Mouse (Mus musculus) hindbrain, embryonic 11.5 days (tissue): ENCODE results near the gene Dusp16. TPM values are rescaled to one million over a fixed set of nuclear protein-coding genes. Genes with fewer than 3 reads are reported as not detected.

Source experiments
- ATAC-seq: fragments of 200-750 bp; cut with Nextera tagmentation; 2 replicates; pipeline ENCODE4 v1.8.0; 2017; ENCODE audit warnings: mild to moderate bottlenecking, moderate TSS enrichment, moderate library complexity; ENCODE audit not compliant: low FRiP score
- DNase-seq: peaks from one replicate; pipeline ENCODE4 v3.0.0-alpha.2; 2015; ENCODE audit warnings: low spot score
- H3K27ac ChIP-seq: fragments of 300-500 bp; sonication (generic); 2 replicates; pipeline ENCODE4 v1.5.1; 2014; ENCODE audit warnings: mild to moderate bottlenecking, low read depth, low read length
- H3K27me3 ChIP-seq: fragments of 300-500 bp; sonication (generic); 2 replicates; pipeline ENCODE4 v1.6.1; 2014; ENCODE audit warnings: mild to moderate bottlenecking, low read length, moderate library complexity, mixed read lengths; ENCODE audit not compliant: control insufficient read depth, insufficient read depth
- H3K36me3 ChIP-seq: fragments of 300-500 bp; sonication (generic); 2 replicates; pipeline ENCODE4 v1.6.1; 2014; ENCODE audit warnings: mild to moderate bottlenecking, low read length, moderate library complexity, mixed read lengths; ENCODE audit not compliant: control insufficient read depth, insufficient read depth
- H3K4me1 ChIP-seq: fragments of 300-500 bp; sonication (generic); replicated peaks from 2 replicates; pipeline ENCODE4 v1.6.1; 2014; ENCODE audit warnings: low read length, mixed read lengths; ENCODE audit not compliant: control insufficient read depth, insufficient read depth
- H3K4me2 ChIP-seq: fragments of 300-500 bp; sonication (generic); replicated peaks from 2 replicates; pipeline ENCODE4 v1.6.1; 2014; ENCODE audit warnings: mild to moderate bottlenecking, low read depth, low read length
- H3K4me3 ChIP-seq: fragments of 300-500 bp; sonication (generic); 2 replicates; pipeline ENCODE4 v1.5.1; 2014; ENCODE audit warnings: low read depth, low read length
- H3K9ac ChIP-seq: fragments of 300-500 bp; sonication (generic); 2 replicates; pipeline ENCODE4 v1.6.1; 2014; ENCODE audit warnings: low read depth, low read length
- H3K9me3 ChIP-seq: fragments of 300-500 bp; sonication (generic); 2 replicates; pipeline ENCODE4 v1.6.1; 2016; ENCODE audit warnings: low read length; ENCODE audit not compliant: control insufficient read depth
- WGBS: fragments of 180-500 bp; shearing (Covaris S2); extraction: QIAGEN DNeasy Blood & Tissue Kit; methylation state at CpG from one replicate; pipeline ENCODE4 v1.1.7; 2014; 5-methylcytosine and 5-hydroxymethylcytosine counted together
- polyA plus RNA-seq: library from polyadenylated mRNA; unstranded; fragments of >200 nt; fragmentation: Nextera tagmentation; extraction: Ambion mirVana; gene quantifications from 2 replicates; pipeline ENCODE4 v1.2.1, GENCODE M21; 2014

Gene Dusp16
- polyA plus RNA-seq, 1 experiment from 2014 or later = 13.0 TPM

DNA sequence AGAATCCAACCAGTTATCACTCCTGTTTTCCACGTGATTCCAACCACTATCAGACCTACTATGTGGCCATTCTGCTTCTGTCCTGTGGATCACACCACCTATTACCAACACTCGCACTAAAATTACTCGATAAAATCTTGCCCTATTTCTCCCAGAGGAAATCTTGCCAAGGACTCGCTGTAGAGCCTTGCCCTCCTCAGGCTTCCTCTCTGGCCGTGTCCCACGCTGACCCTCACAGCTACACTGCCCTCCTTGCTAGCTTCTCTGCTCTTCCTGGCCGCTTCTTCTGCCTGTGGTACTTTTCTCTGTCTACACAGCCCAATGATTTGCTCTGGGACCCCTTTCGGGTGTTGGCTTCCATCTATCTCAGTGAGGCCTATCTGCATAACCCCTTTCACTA is 59.6 kb downstream of the Dusp16 start:
- Histone ChIP-seq H3K4me1 (no peaks in the 10 kb centered on the region), H3K27ac (no peak overlapping the region), H3K9ac (no peak overlapping the region), H3K9me3 (no peaks in the 10 kb centered on the region), H3K4me2 (no peak overlapping the region), H3K27me3 (no peaks in the 10 kb centered on the region), H3K4me3 (no peak overlapping the region), H3K36me3 (no peaks in the 10 kb centered on the region)
- ATAC-seq (no peak), DNase-seq (no peak)
- 95% methylated on average over 8 of the region's 8 CpGs for WGBS

DNA sequence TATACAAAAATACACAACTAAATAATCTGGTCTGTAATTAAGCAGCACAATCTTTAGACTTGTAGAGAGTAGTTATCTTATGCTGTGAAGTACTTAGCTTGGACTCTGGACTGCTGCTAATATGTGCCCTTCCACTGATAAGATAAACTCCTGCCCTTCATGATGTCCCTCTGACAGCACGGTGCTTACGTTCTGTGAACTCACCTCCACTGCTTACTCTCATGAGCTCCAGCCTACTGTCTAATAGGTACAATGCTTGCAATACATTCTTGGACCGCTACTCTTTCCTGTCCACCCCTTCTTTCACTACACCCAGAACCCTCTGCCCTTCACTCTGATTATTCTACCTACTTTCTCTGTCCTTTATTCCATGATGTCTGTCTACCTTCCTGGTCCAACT is 61.4 kb downstream of the Dusp16 start:
- Histone ChIP-seq H3K4me2 (no peak overlapping the region), H3K9ac (no peak overlapping the region), H3K27me3 (no peaks in the 10 kb centered on the region), H3K27ac (no peak overlapping the region), H3K9me3 (no peaks in the 10 kb centered on the region), H3K4me3 (no peak overlapping the region), H3K4me1 (no peaks in the 10 kb centered on the region), H3K36me3 (no peaks in the 10 kb centered on the region)
- no peak for DNase-seq
- 96% methylated on average over 3 of the region's 3 CpGs for WGBS
- no peak for ATAC-seq

DNA sequence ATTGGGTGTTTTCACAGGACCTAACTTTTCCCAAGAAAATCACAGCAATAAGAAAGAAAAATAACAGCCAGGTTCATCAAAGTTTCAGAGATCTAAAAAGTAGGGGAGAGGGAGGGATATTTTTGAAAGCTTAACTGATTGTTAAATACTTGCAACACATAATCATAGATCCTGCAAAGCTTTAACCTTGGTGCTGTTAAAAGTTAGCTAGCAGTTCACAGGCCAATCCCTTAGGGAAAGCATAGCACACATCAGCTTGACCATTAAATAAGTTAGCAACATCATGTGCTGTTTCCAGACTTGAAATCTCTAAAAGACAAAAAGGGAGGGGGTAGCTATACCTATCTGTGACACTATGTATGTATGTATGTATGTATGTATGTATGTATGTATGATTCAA is 67.0 kb downstream of the Dusp16 start:
- no peak for ATAC-seq
- no peak for DNase-seq
- Histone ChIP-seq H3K9ac (no peak overlapping the region), H3K4me2 (no peak overlapping the region), H3K4me3 (no peak overlapping the region), H3K9me3 (no peaks in the 10 kb centered on the region), H3K27ac (no peak overlapping the region), H3K36me3 (0 out of 2 replicates have a peak, but pooled peaks cover 2% of the 10 kb centered on the region), H3K27me3 (no peaks in the 10 kb centered on the region), H3K4me1 (no peaks in the 10 kb centered on the region)

DNA sequence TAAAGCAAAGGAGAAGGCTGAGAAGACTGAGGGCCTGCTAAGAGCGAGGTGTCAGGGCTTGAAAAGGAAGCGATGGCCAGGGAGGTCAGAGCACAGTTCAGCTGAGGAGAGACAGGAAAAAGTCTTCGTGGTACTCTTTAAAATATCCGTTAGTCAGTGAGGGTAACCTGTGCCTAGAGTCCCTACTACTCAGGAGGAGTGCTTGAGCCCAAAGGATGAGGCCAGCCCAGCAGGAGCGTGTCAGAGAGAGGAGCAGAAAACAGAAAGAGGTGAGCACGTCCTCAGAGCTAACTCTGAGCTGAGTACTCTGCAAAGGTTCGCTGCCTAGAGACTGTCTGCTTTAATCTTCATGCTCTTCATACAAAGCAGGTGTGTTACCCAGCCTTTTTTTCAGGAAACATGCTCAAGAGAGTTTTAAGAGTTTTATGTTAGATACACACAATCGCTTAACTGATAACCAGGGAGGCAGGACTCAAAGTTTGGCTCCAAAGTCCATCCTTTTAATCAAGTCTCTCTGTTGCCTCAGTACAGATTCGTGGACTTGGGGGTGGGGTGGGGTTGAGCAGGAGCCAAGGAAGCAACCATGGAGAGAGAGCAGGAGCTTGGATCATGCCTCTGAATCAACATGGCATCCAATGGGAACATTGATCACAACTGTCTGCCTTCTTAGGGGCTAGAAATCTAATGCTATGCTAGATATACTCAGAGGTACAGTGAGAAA is 68.4 kb downstream of the Dusp16 start:
- no peak overlapping the region for H3K9ac ChIP-seq
- ATAC-seq (no peak), DNase-seq (no peak)
- 89% methylated on average over 9 of the region's 9 CpGs for WGBS
- H3K27ac ChIP-seq = no peak overlapping the region
- 0 out of 2 replicates have a peak, but pooled peaks cover 2% of the 10 kb centered on the region for H3K36me3 ChIP-seq
- no peak overlapping the region for H3K4me2 ChIP-seq
- H3K9me3 ChIP-seq = no peaks in the 10 kb centered on the region
- no peak overlapping the region for H3K4me3 ChIP-seq
- no peaks in the 10 kb centered on the region for H3K4me1 ChIP-seq
- H3K27me3 ChIP-seq = no peaks in the 10 kb centered on the region

DNA sequence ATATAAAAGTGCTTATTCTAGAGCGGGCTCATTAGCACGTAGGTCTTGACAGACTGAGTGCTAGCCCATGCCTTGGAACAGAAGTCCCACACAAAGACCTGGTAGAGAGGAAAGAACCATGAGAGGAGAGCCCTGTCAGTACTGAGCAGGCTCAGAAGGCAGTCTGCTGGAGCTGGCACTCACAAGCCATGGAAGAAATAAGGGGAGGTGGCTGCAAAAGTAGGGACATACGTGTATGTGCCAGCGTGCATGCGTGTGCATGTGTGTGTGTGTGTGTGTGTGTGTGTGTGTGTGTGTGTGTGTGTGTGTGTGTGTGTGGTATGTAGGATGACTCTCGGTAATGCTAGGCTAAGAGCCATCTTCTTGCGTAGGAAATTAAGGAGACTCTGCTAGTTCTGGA is 69.1 kb downstream of the Dusp16 start:
- H3K27me3 ChIP-seq = no peaks in the 10 kb centered on the region
- 0 out of 2 replicates have a peak, but pooled peaks cover 2% of the 10 kb centered on the region for H3K36me3 ChIP-seq
- ATAC-seq (no peak), DNase-seq (no peak)
- H3K27ac ChIP-seq = no peak overlapping the region
- no peaks in the 10 kb centered on the region for H3K4me1 ChIP-seq
- H3K4me2 ChIP-seq = no peak overlapping the region
- H3K9me3 ChIP-seq = no peaks in the 10 kb centered on the region
- no peak overlapping the region for H3K4me3 ChIP-seq
- 95% methylated on average over 7 of the region's 7 CpGs for WGBS
- no peak overlapping the region for H3K9ac ChIP-seq

DNA sequence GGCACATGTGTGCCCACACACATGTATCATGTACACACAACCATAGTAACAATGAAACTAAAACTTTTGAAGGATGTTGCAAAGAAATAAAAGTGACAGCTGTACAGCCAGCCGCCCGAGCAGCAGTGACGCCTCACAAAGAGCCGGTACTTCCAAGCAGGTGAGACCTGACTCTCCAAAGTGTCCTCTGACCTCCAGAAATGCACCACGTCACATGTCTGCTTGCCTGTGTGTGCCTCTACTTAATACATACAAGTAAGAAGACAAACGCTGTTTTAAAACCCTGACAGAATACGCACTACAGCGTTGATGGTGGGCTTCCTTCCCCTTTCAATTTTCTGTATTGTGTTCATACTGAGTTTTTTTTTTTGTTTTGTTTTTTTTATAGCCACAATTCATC is 69.5 kb downstream of the Dusp16 start:
- Histone ChIP-seq H3K9me3 (no peaks in the 10 kb centered on the region), H3K27me3 (no peaks in the 10 kb centered on the region), H3K4me1 (no peaks in the 10 kb centered on the region), H3K4me3 (no peak overlapping the region), H3K4me2 (no peak overlapping the region), H3K36me3 (0 out of 2 replicates have a peak, but pooled peaks cover 2% of the 10 kb centered on the region), H3K27ac (no peak overlapping the region), H3K9ac (no peak overlapping the region)
- ATAC-seq (no peak), DNase-seq (no peak)
- WGBS = 93% methylated on average over 8 of the region's 8 CpGs

DNA sequence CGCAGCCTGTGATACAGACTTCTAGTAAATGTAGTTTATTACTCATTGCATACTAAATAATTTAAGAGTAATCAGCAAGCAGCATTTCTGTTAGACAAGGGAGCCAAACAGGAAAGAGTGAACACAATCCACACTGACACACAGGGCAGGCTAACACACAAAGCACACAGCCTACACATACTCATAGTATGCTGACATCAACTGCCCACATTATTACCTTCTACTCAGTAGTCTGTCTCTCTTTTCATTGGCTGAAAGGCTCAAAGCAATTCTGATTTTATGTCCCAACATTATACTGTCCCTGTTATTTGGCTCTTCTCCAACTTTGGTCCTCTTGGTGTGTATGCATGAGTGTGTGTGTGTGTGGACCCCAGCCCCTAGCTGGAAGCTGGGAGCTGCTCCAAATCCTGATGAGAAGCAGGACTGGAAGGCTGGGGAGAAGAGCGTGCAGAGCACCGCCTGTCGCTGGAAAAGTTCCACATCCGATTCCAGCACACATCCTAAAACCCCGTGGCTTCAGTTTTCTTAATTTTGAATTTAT is 70.6 kb downstream of the Dusp16 start:
- Histone ChIP-seq H3K36me3 (0 out of 2 replicates have a peak, but pooled peaks cover 2% of the 10 kb centered on the region), H3K9me3 (no peaks in the 10 kb centered on the region), H3K27ac (no peak overlapping the region), H3K27me3 (no peaks in the 10 kb centered on the region), H3K4me1 (no peaks in the 10 kb centered on the region), H3K4me2 (no peak overlapping the region), H3K9ac (no peak overlapping the region), H3K4me3 (no peak overlapping the region)
- 97% methylated on average over 6 of the region's 6 CpGs for WGBS
- no peak for DNase-seq
- ATAC-seq = no peak

DNA sequence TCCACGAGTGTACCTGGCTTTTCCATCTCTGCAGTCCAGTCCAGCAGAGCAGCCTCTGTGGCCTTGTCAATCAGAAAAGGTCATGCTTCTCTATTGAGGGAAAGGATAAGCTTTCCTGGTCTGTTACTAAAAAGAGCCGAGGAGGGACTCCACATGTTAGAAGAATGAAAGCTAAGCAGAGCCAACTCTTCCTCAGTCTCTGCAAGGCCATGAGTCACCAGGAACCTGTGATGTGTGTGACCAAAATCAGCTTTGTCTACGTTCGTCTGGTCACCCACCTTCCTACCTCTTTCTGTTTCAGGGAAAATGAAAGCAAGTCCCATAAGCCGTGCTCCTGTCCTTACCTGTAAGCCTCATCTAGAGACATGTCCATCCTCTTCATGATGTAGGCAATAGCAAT is 72.3 kb downstream of the Dusp16 start:
- Histone ChIP-seq H3K9ac (no peak overlapping the region), H3K27me3 (no peaks in the 10 kb centered on the region), H3K36me3 (0 out of 2 replicates have a peak, but pooled peaks cover 2% of the 10 kb centered on the region), H3K9me3 (no peaks in the 10 kb centered on the region), H3K4me1 (no peaks in the 10 kb centered on the region), H3K4me3 (no peak overlapping the region), H3K4me2 (no peak overlapping the region), H3K27ac (no peak overlapping the region)
- 88% methylated on average over 5 of the region's 5 CpGs for WGBS
- ATAC-seq (no peak), DNase-seq (no peak)

DNA sequence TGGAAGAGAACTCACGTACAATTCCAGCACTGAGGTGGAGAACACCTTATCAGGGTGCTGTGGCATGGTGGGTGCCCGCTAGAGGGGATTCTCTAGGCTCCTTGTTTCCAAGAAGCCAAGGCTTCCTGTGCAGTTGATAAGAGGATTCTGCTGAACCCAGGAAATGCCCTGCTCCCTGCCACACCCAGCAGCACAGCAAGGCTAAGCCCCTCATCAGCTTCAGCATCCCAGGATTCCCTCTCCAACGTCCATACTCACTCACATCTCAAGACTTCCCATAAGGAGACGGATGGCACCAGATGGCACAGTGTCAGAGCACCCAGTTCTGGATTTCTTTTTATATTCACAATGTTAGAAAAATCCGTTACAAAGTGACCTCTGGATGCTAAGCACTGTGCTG is 73.3 kb downstream of the Dusp16 start:
- DNase-seq (no peak), ATAC-seq (no peak)
- no peaks in the 10 kb centered on the region for H3K9me3 ChIP-seq
- no peak overlapping the region for H3K4me3 ChIP-seq
- no peak overlapping the region for H3K9ac ChIP-seq
- no peak overlapping the region for H3K27ac ChIP-seq
- 90% methylated on average over 5 of the region's 5 CpGs for WGBS
- no peak overlapping the region for H3K4me2 ChIP-seq
- no peaks in the 10 kb centered on the region for H3K4me1 ChIP-seq
- 0 out of 2 replicates have a peak, but pooled peaks cover 2% of the 10 kb centered on the region for H3K36me3 ChIP-seq
- H3K27me3 ChIP-seq = no peaks in the 10 kb centered on the region
